Mouse (Mus musculus) kidney, embryonic 16.5 days (tissue): ENCODE measurements around the gene BC024978. TPM values are rescaled to one million over a fixed set of nuclear protein-coding genes. Genes with fewer than 3 reads are reported as not detected.

Experiments used
- ATAC-seq: fragments of 200-750 bp; cut with Nextera tagmentation; 2 replicates; pipeline ENCODE4 v1.8.0; 2017; ENCODE audit warnings: moderate TSS enrichment; ENCODE audit not compliant: low FRiP score, low TSS enrichment
- H3K27ac ChIP-seq: fragments of 300-500 bp; sonication (generic); 2 replicates; pipeline ENCODE4 v1.5.1; 2014; ENCODE audit warnings: low read length
- H3K27me3 ChIP-seq: fragments of 300-500 bp; sonication (generic); 2 replicates; pipeline ENCODE4 v1.6.1; 2014; ENCODE audit warnings: low read length, control low read depth, mixed read lengths; ENCODE audit not compliant: insufficient read depth
- H3K36me3 ChIP-seq: fragments of 300-500 bp; sonication (generic); 2 replicates; pipeline ENCODE4 v1.6.1; 2014; ENCODE audit warnings: low read length, control low read depth, mixed read lengths; ENCODE audit not compliant: insufficient read depth
- H3K4me1 ChIP-seq: fragments of 300-500 bp; sonication (generic); 2 replicates; pipeline ENCODE4 v1.6.1; 2014; ENCODE audit warnings: low read length, control low read depth, mixed read lengths; ENCODE audit not compliant: insufficient read depth
- H3K4me2 ChIP-seq: fragments of 300-500 bp; sonication (generic); replicated peaks from 2 replicates; pipeline ENCODE4 v1.6.1; 2014; ENCODE audit warnings: low read depth, low read length
- H3K4me3 ChIP-seq: fragments of 300-500 bp; sonication (generic); 2 replicates; pipeline ENCODE4 v1.5.1; 2014; ENCODE audit warnings: mild to moderate bottlenecking, low read length
- H3K9ac ChIP-seq: fragments of 300-500 bp; sonication (generic); replicated peaks from 2 replicates; pipeline ENCODE4 v1.6.1; 2014; ENCODE audit warnings: low read length
- H3K9me3 ChIP-seq: fragments of 300-500 bp; sonication (generic); 2 replicates; pipeline ENCODE4 v1.6.1; 2016; ENCODE audit warnings: low read length, control low read depth
- WGBS: fragments of 180-500 bp; shearing (Covaris S2); extraction: QIAGEN DNeasy Blood & Tissue Kit; methylation state at CpG from one replicate; pipeline ENCODE4 v1.1.7; 2014; 5-methylcytosine and 5-hydroxymethylcytosine counted together
- polyA plus RNA-seq: library from polyadenylated mRNA; unstranded; fragments of >200 nt; fragmentation: Nextera tagmentation; extraction: Ambion mirVana; gene quantifications from 2 replicates; pipeline ENCODE4 v1.2.1, GENCODE M21; 2015

BC024978 gene
- polyA plus RNA-seq, 1 experiment from 2014 or later: 4.1 TPM

DNA sequence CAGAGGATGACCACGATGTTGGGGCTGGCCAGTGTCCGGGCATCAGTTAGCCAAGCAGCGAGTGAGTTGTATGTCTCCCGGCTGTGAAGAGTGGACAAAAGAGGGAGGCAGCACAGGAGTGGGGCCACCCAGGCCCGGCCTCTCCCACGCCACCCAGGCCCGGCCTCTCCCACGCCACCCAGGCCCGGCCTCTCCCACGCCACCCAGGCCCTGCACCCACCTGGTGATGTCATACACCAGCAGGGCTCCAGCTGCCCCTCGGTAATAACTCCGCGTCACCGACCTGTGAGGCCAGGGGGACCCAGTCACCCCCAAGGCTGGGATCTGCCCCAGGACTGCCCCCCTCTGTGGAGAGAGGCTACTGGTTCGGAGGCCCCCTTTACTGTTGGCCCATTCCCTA, 21.1 kb upstream of the BC024978 start:
- Histone ChIP-seq H3K9me3 (no peaks in the 10 kb centered on the region), H3K4me2 (no peak overlapping the region), H3K9ac (no peak overlapping the region), H3K4me1 (peaks cover 11% of the 10 kb centered on the region), H3K27ac (no peak overlapping the region), H3K27me3 (no peaks in the 10 kb centered on the region), H3K4me3 (no peak overlapping the region), H3K36me3 (peaks cover 29% of the 10 kb centered on the region)
- ATAC-seq: no peak
- WGBS: 93% methylated on average over 15 of the region's 15 CpGs

DNA sequence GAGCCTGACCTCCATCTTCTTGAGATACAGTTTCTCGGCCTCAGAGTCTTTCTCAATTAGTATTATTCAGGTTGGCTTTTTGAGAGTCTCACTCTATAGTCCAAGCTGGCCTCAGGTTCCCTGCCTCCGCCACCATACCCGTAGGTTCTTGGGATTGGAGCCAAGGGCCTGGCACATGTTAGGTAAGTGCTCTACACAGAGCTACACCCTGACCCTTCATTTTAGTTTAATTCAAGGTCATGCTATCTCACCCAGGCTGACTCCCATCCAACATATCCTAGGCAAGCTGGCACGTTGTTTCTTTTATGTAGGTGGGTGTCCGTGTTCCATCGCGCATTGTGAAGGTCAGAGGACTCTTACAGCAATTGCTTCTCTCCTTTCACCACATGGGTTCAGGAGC, 20.7 kb upstream of the BC024978 start:
- WGBS: 95% methylated on average over 7 of the region's 7 CpGs
- no peak for ATAC-seq

DNA sequence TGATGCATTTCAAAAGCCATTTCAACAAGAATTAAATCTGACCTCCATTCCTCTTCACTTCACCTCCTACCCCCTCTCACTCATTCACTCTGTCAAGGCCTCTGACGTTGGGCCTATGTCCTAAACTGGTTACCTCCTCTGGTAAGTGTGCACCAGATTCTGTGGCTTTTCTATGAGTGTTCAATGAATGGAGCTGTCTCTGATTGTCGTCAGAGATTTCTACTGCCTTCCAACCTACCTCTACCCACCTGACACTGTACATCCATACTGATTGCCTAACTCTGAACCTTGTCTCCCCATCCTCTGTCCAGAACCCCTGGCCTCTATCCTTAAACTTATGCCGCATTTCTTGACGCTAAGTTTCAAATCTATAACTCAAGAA, 17.6 kb upstream of the BC024978 start:
- Histone ChIP-seq H3K27ac (peak overlapping the region; percentile 97), H3K4me3 (peak overlapping the region; percentile 86), H3K36me3 (peaks cover 8% of the 10 kb centered on the region; the same call in 1 of the 2 replicates), H3K9me3 (no peaks in the 10 kb centered on the region), H3K27me3 (no peaks in the 10 kb centered on the region), H3K9ac (peak overlapping the region; percentile 75), H3K4me2 (peak overlapping the region; percentile 61), H3K4me1 (peaks cover 15% of the 10 kb centered on the region)
- WGBS: 15% methylated on average over 4 of the region's 4 CpGs
- peak; percentile 20; the same call in 1 of the 2 replicates for ATAC-seq

More for the DNA sequence above, 20.7 kb upstream of the BC024978 start:
- Histone ChIP-seq H3K27me3 (no peaks in the 10 kb centered on the region), H3K9me3 (no peaks in the 10 kb centered on the region), H3K4me2 (no peak overlapping the region), H3K27ac (no peak overlapping the region), H3K36me3 (peaks cover 29% of the 10 kb centered on the region), H3K4me1 (peaks cover 15% of the 10 kb centered on the region), H3K9ac (no peak overlapping the region), H3K4me3 (no peak overlapping the region)

DNA sequence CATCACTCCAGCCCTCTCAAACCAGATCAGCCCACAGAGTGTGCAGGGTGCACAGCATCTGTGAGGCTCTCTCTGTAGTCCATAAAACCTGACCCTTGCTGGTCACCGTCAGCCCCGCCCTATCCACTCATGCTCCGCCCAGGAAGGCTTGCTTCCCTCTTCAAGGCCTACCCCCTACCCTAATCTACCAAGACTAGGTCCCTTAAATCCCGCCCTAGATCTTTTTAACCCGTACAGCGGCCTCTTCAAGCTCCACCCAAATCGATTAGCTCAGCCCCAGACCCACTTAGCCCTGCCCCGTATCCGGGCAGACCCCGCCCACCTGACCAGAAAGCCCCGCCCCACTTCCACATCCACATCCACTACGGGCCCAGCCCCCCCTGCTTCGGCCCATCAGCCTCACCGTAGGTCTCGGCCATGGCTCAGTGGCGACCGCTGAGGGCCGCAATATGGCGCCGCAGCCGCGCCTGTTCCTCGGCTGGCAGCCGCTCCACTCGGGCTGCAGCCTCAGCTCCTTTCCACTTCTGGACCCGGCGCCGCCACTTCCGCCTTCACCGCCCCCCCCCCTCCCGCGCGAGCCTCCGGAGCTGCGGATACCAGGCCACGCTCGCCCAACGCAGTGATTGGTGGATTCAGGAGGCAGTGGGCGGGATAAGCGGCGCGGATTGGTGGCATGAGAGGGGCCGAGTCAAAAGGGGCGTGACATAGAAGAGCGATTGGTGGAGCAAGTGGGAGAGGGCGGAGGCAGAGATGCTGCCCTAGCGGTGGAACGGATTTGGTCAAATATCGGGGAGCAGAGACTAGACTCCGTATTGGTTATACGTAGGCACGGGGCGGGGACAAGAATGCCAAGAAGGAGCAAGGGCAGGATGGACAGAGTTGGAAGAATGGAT, 17.0 kb upstream of the BC024978 start, which contains the start of gene Rab4b:
Rab4b (minus strand) TSS at position 573 of the 893 bp plus-strand sequence.
- WGBS: under 1% methylated on average over 49 of the region's 53 CpGs
- H3K27ac ChIP-seq: peak within 1 kb of the TSS; percentile 97
- no peaks in the 10 kb centered on the region for H3K27me3 ChIP-seq
- H3K4me3 ChIP-seq: peak within 1 kb of the TSS; percentile 86
- H3K4me1 ChIP-seq: peaks cover 15% of the 10 kb centered on the region
- H3K9me3 ChIP-seq: no peaks in the 10 kb centered on the region
- H3K4me2 ChIP-seq: peak within 1 kb of the TSS; percentile 61
- H3K9ac ChIP-seq: peak within 1 kb of the TSS; percentile 75
- H3K36me3 ChIP-seq: peaks cover 7% of the 10 kb centered on the region; the same call in 1 of the 2 replicates
- ATAC-seq: peak; percentile 97

DNA sequence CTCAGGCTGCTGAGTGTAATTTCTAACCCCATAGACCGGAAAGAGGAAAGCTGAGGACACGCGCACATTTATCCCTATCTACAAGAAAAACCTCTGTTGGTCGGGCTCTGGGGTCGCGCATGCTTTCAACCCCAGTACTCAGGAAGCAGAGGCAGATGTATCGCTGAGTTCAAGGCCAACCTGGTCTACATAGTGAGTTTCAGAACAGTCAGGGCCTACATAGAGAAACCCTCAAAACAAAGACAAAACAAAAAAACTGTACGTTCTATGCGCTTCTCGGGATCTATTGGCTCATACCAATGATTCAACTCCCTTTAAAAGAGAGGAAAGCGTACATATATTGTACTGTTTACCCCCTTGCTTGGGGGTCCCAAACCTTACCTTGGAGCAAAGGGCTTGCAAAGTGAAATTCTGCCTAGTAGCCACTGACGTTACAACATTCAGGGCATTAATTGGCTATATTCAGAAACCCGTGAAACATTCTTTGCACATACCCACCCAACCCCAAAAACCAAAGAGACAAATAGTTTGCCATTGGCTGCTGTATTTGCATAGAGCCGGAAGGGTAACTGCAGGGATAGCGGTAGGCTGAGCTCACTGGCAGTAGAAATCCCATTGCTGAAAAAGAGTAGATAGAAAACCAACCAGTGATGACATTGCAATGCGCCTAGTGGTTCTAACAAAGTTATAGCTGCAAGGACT, 16.2 kb upstream of the BC024978 start:
- peak overlapping the region; percentile 86 for H3K4me3 ChIP-seq
- H3K9ac ChIP-seq: peak overlapping the region; percentile 57
- H3K36me3 ChIP-seq: peaks cover 8% of the 10 kb centered on the region; the same call in 1 of the 2 replicates
- H3K27ac ChIP-seq: peak overlapping the region; percentile 79
- H3K9me3 ChIP-seq: no peaks in the 10 kb centered on the region
- H3K4me1 ChIP-seq: peaks cover 15% of the 10 kb centered on the region
- H3K4me2 ChIP-seq: peak overlapping the region; percentile 57
- 46% methylated on average over 16 of the region's 16 CpGs for WGBS
- H3K27me3 ChIP-seq: no peaks in the 10 kb centered on the region
- no peak for ATAC-seq

DNA sequence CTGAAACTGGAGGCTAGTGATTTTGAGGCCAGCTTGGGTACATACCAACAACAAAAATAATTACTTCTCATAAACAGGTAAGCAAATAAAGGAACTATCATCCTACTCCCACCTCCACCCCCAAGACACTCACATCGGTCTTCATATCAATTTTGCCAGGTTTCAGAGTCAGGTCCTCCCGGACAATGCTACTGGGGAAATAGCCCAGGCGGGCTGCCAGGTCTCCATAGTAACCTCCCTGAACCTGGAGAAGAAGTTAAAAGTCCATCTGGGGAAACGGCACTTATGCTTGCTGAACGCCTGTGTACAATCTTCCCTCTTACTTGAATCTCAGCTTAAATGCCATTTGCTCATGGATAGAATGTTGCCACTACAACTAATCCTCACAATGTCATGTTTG, 15.5 kb upstream of the BC024978 start:
- peaks cover 10% of the 10 kb centered on the region for H3K36me3 ChIP-seq
- 50% methylated on average over 5 of the region's 5 CpGs for WGBS
- H3K27ac ChIP-seq: peak overlapping the region; percentile 79; the same call in 1 of the 2 replicates
- no peak overlapping the region; the same call in 1 of the 2 replicates for H3K9ac ChIP-seq
- no peak overlapping the region for H3K4me3 ChIP-seq
- peak overlapping the region; percentile 57 for H3K4me2 ChIP-seq
- no peak for ATAC-seq
- no peaks in the 10 kb centered on the region for H3K27me3 ChIP-seq
- peaks cover 15% of the 10 kb centered on the region for H3K4me1 ChIP-seq
- 0 out of 2 replicates have a peak, but pooled peaks cover 1% of the 10 kb centered on the region for H3K9me3 ChIP-seq

DNA sequence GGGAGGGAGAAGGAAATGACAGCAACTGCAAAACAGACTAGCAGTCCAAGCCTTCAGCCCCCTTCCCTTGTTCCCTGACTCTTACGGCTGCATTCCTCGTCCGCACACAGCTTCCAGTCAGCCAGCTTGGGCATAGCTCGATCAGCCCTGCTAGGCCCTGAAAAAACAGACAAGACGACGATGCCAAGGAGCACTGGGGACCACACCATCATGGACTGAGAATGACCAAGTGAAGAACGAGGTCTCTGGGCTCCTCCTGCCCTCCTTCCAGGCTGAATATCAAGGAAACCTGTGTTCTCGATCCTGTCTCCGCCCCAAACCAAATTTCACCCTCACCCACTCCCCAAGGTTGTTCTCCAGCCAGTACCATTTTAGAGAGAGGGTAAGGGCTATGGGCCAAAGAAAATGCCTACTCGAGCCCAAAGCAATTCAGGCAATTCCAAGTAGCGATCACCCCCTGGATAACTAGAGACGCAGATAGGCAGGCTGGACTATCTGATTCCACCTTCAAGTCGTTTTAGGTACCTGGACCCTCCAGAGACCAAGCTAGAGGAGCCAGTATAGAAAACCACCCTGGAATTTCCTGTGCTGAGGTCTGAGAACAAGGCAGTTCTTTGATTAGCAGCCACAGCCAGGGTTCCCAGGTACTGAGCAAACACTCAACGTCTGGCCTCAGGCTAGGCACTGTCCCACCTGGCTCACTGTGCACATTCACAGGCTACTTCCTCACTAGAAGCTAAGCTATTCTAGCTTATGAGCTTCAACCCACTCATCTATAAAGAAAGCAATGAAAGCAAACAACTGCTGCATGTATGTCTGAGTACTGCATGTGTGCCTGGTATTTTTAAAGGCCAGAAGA, 14.5 kb upstream of the BC024978 start, which contains the start of the genes Gm21983 and Mia:
Gm21983 (minus strand) TSS at position 250 of the 859 bp plus-strand sequence.
Mia (minus strand) TSS at position 321 of the 859 bp plus-strand sequence.
- peak within 1 kb of the TSS; percentile 57 for H3K4me2 ChIP-seq
- H3K36me3 ChIP-seq: peaks cover 20% of the 10 kb centered on the region
- peak within 1 kb of the TSS; percentile 7; the same call in 1 of the 2 replicates for H3K9ac ChIP-seq
- 0 out of 2 replicates have a peak within 1 kb of the TSS, but pooled peaks have one; percentile 15 for H3K4me3 ChIP-seq
- no peak for ATAC-seq
- H3K27me3 ChIP-seq: no peaks in the 10 kb centered on the region
- H3K27ac ChIP-seq: peak within 1 kb of the TSS; percentile 79
- WGBS: 58% methylated on average over 14 of the region's 14 CpGs
- 0 out of 2 replicates have a peak, but pooled peaks cover 3% of the 10 kb centered on the region for H3K9me3 ChIP-seq
- H3K4me1 ChIP-seq: peaks cover 15% of the 10 kb centered on the region

DNA sequence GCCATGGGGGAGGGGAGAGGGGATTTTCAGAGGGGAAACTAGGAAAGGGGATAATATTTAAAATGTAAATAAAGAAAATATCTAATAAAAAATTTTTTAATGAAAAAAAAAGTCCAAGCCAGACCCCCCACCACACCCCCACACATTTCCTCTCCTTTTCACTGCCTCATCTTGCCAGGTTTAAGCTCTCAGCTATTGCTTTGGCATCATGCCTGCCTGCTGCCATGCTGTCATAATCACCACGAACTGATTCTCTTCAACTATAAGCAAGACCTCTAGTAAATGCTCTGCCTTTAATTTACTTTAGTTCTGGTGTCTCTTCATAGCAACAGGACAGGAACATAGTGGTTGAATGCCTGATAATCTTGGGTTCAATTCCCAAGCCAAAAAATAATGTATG, 13.1 kb upstream of the BC024978 start:
- no peak for ATAC-seq
- Histone ChIP-seq H3K4me2 (no peak overlapping the region), H3K27me3 (no peaks in the 10 kb centered on the region), H3K9ac (no peak overlapping the region), H3K4me1 (peaks cover 14% of the 10 kb centered on the region), H3K4me3 (no peak overlapping the region), H3K36me3 (peaks cover 34% of the 10 kb centered on the region), H3K27ac (no peak overlapping the region), H3K9me3 (0 out of 2 replicates have a peak, but pooled peaks cover 3% of the 10 kb centered on the region)
- 97% methylated on average over 1 of the region's 1 CpGs for WGBS

DNA sequence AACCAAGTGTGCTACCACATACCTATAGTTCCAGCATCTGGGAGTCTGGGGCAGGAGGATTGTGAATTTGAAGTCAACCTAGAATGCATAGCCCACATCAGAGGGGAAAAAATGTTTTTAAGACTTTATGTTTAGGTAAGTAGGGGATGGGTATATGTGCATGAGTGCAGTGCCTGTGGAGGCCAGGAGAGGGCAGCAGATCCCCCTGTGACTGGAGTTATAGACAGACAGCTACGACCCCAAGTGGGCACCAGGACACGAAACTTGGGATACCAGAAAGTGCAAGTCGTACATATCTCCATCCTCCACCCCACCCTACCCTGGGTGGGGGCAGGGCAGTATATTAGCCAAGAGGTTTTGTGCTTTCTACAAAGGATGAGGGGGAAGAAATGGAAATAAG, 10.6 kb upstream of the BC024978 start:
- H3K9ac ChIP-seq: no peak overlapping the region
- 0 out of 2 replicates have a peak, but pooled peaks cover 6% of the 10 kb centered on the region for H3K9me3 ChIP-seq
- no peak for ATAC-seq
- H3K4me1 ChIP-seq: no peaks in the 10 kb centered on the region
- no peak overlapping the region for H3K27ac ChIP-seq
- H3K27me3 ChIP-seq: no peaks in the 10 kb centered on the region
- 71% methylated on average over 3 of the region's 3 CpGs for WGBS
- no peak overlapping the region for H3K4me3 ChIP-seq
- no peak overlapping the region for H3K4me2 ChIP-seq
- H3K36me3 ChIP-seq: peaks cover 59% of the 10 kb centered on the region
